Mouse (Mus musculus): Measurements from ENCODE around the gene Zbtb39.
"Not testable (repeated sequence)": the region's sequence is repeated elsewhere in the genome, so short reads cannot be mapped to it uniquely, and the experiment has no call there.

- TF ChIP-seq POLR2A (IDR thresholded peaks at IDR 0.05; ENCODE audit: low read depth, low read length); CTCF (conservative IDR thresholded peaks at IDR 0.05; ENCODE audit: insufficient read depth, insufficient read length, low read depth, low read length): not testable (repeated sequence)
These were observed 23.6 kb downstream of the Zbtb39 start for GRCm38 (mm10) chr10:127762926-127763325.

All from kidney, adult 2 months (tissue).